7 mouse cellular contexts compared by ENCODE assay signal in the genomic region with DNA sequence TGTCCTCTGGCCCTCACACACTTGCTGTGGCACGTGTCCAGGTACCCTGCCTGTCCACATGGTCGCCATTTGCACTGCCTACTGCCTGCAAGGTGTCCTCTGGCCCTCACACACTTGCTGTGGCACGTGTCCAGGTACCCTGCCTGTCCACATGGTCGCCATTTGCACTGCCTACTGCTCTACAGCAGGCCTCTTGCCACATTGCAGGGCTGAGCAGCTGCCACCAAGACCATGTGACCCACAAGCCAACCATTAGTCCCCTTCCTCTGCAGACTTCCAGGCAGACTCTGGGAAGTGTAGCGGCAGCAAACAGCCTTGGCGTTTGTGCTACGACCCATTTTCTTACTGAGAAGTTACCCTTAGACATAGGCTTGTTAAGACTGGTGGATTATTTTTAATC.
DNase-seq lines count a peak whose midpoint lies in the region; ATAC-seq and TF ChIP-seq lines count a peak whose summit lies in the region.
"Not testable (repeated sequence)": the region's sequence is repeated elsewhere in the genome, so short reads cannot be mapped to it uniquely, and the experiment has no call there.

No protein-coding gene starts in this region.

- ATAC-seq in cerebellum, adult (ENCODE audit: insufficient number of reproducible peaks, low FRiP score, low TSS enrichment), result peak; percentile 77
- peak; percentile 44; the same call in 1 of the 2 replicates for ATAC-seq in forebrain, embryonic 13.5 days
- peak; percentile 54 for ATAC-seq in hindbrain, embryonic 15.5 days (ENCODE audit: low FRiP score, low read depth)
- peak; percentile 21; the same call in 1 of the 2 replicates for ATAC-seq in monocyte, adult 5-6 weeks (replicated peaks; ENCODE audit: insufficient number of reproducible peaks, low FRiP score, low TSS enrichment, poor library complexity, severe bottlenecking)

- not testable (repeated sequence) for H3K9me3 ChIP-seq in forebrain, embryonic 13.5 days (replicated peaks); hindbrain, embryonic 15.5 days

- not testable (repeated sequence) for H3K4me3 ChIP-seq in cerebellum, adult 2 months (replicated peaks; ENCODE audit: insufficient read depth, low read depth, low read length); forebrain, embryonic 13.5 days; hindbrain, embryonic 15.5 days; layer of hippocampus, adult 2 months

- peak; percentile 84 to 90 for DNase-seq in cerebellum, adult 2 months
- DNase-seq in cerebellum, postnatal 10 days, result peak; percentile 85 to 91
- DNase-seq in layer of hippocampus, adult 2 months (ENCODE audit: low spot score in 2 of 2), result not testable (repeated sequence)

- H3K27me3 ChIP-seq in cerebellum, adult 2 months (ENCODE audit: control insufficient read depth, insufficient read depth, low read length); forebrain, embryonic 13.5 days; hindbrain, embryonic 15.5 days: not testable (repeated sequence)

- WGBS in cerebellum, adult 2 months, result 7% methylated on average over 7 of the region's 7 CpGs
- WGBS in forebrain, embryonic 13.5 days, result 85% methylated on average over 5 of the region's 7 CpGs
- WGBS in hindbrain, embryonic 15.5 days, result 79% methylated on average over 5 of the region's 7 CpGs

- not testable (repeated sequence) for TF ChIP-seq POLR2A in cerebellum, adult 2 months (IDR thresholded peaks at IDR 0.05; ENCODE audit: borderline replicate concordance, insufficient read depth, low read length)

- not testable (repeated sequence) for H3K4me2 ChIP-seq in forebrain, embryonic 13.5 days; hindbrain, embryonic 15.5 days

- peaks cover 56% of the 10 kb centered on the region for H3K4me1 ChIP-seq in cerebellum, adult 2 months (ENCODE audit: control insufficient read depth, insufficient read depth, low read length)
- H3K4me1 ChIP-seq in forebrain, embryonic 13.5 days; hindbrain, embryonic 15.5 days (replicated peaks): not testable (repeated sequence)

- not testable (repeated sequence) for TF ChIP-seq CTCF in cerebellum, adult 2 months (IDR thresholded peaks at IDR 0.05; ENCODE audit: borderline replicate concordance, insufficient read depth, low read depth, low read length); layer of hippocampus, adult 2 months (conservative IDR thresholded peaks at IDR 0.05)

- H3K36me3 ChIP-seq in forebrain, embryonic 13.5 days (ENCODE audit: poor library complexity, severe bottlenecking), result peaks cover 56% of the 10 kb centered on the region
- peaks cover 32% of the 10 kb centered on the region for H3K36me3 ChIP-seq in hindbrain, embryonic 15.5 days

- not testable (repeated sequence) for H3K9ac ChIP-seq in forebrain, embryonic 13.5 days; hindbrain, embryonic 15.5 days

- peak overlapping the region; percentile 30; the same call in 1 of the 2 replicates for H3K27ac ChIP-seq in cerebellum, adult 2 months (ENCODE audit: insufficient read depth, low read length)
- H3K27ac ChIP-seq in forebrain, embryonic 13.5 days; hindbrain, embryonic 15.5 days (replicated peaks): not testable (repeated sequence)
- H3K27ac ChIP-seq in layer of hippocampus, adult 2 months, result peak overlapping the region; percentile 72

Comparison
In these comparisons a context has a peak if more than half of its experiments do, and no peak if none do; other contexts are left out.
1. ATAC-seq: peak in every context shown above with its lines; median percentile 77 in cerebellum, adult; 54 in hindbrain, embryonic 15.5 days; 44 in forebrain, embryonic 13.5 days; 21 in monocyte, adult 5-6 weeks.